Mouse (Mus musculus) skeletal muscle tissue, adult 2 months (tissue): ENCODE measurements around the gene Hist1h2bm.
A peak's percentile ranks its signal among the peaks of the same experiment; 100 is the strongest.
"Not testable (repeated sequence)": the region's sequence is repeated elsewhere in the genome, so short reads cannot be mapped to it uniquely, and the experiment has no call there.

ENCODE experiments used
- DNase-seq: peaks from one replicate; pipeline ENCODE4 v3.0.0-alpha.2; 2012; ENCODE audit warnings: low read depth, low spot score

Hist1h2bm gene

GRCm38 (mm10) chr13:21721757-21722372, at the start of gene Hist1h2bm:
Gene Hist1h2bm (plus strand): TSS chr13:21722044.
- peak; percentile 83 for DNase-seq

DNA sequence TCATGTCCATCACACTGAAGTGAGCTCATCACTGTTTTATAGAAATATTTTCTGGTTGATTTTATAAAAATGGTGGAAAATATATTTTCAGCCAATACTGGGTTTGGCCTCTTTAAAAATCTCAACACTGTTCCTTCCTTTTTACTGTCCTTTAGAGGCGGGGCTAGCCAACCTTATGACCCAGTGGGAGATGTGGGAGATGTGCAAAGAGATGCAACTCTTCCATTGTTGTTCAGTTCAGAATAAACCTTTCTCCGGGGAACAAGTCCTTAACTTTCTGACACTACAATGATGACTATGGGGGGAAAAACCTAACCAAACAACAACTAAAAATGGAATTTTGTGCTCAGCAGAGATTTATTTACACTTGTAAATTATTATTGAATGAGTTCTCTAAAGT, 44.5 kb upstream of the Hist1h2bm start, which contains the start of gene Olfr1360:
Gene Olfr1360, minus strand, starts transcription at position 101 of the 400 bp plus-strand sequence.
- no peak for DNase-seq

DNA sequence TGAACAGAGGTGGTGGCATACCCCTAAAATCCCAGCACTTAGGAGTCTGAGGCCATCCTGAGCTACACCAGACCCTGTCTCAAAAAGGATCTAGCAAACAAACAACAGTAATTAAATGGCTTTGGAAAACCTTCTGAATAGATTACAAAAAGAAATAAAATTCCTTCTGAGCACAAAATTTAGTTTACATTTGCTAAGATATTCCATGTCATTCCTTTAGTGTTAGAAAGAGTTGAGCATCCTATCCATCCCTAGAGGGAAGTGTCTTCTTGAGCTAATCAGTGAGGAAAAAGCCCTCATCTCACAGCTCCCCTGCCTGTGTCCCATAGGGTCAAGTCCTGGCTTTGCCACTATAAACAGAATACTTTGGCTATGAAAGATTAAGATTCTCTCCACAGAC, 24.0 kb upstream of the Hist1h2bm start, which contains the start of gene Olfr1359:
Gene Olfr1359, plus strand, starts transcription at position 301 of the 400 bp plus-strand sequence.
- no peak for DNase-seq

- no peak for DNase-seq
These were observed 15.2 kb upstream of the Hist1h2bm start for GRCm38 (mm10) chr13:21706669-21707068.

DNA sequence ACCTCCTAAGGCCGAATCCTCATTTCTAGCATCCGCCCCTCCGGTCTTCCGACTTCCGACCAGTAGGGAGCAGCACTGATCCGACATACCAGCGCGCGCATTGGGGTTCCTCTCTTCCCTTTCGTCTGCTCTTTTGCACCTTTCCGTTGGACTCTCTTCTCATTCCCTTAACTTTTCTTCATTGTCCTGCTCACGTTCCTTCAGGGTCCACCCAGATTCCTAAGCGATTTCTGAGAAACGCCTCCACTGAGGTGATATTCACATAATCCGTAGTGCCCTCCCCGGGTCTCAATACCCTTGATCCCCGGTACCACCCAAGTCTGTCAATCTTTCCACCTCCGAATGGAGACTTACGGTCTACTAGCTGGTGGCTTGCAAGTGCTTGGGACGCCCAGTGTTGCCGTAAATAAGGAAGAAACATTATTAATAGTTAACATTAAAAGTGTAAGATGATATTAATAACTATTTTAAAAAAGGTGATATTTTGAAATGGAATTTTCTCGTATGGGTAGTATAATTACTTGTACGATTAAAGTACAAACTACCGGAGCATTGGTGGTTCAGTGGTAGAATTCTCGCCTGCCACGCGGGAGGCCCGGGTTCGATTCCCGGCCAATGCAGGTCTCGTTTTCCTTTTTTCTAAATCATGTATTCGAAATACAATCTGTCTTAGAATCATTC, 11.7 kb upstream of the Hist1h2bm start:
- peak; percentile 74 for DNase-seq

DNA sequence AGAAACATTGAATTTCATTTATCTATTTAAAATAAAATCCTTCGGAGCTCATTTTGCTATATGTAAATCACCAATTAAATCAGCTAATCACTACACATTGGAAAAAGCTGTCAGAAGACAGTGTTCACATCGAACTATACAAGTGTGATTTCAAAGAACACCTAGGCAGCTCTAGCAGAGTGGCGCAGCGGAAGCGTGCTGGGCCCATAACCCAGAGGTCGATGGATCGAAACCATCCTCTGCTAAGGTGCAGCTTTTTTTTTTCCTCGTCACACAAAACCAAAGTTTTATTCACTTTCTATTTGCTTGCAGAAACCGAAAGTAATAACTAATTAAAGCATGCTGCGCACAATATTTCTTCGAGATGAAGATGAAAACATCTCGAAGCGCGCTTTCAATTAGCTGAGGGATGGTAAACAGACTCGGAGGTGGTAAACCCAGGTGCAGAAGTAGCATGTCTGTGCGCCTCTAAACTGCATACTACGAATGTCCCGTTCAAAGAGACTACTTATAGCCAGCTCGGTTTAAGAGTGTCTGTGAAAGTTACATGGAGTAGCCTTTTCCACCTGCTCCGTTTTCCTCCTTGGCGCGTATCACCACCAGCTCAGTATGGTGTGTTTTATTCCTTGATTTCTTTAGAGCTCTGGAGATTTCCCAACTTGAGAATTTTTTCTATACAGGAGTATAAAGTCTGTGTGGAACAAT, 10.9 kb upstream of the Hist1h2bm start:
- peak; percentile 68 for DNase-seq

DNA sequence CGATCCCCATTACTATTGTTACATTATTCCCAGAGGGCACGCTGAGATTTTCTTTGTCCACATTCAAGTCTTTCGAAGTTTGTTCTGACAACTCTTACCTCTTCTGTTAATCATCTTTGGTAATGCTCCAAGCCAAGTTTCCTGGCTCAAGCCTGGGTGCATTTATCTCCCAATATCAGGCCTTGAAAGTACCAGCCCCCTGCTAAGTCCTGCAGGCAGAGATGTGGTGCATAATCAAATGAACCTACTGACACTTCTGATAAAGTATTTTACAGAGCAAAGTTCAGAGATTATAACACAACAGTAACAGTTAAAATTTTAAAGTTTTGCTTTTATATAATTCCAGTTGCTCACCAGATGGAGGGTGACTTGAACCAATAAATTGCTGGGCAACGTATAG, 10.1 kb upstream of the Hist1h2bm start:
- no peak for DNase-seq

DNA sequence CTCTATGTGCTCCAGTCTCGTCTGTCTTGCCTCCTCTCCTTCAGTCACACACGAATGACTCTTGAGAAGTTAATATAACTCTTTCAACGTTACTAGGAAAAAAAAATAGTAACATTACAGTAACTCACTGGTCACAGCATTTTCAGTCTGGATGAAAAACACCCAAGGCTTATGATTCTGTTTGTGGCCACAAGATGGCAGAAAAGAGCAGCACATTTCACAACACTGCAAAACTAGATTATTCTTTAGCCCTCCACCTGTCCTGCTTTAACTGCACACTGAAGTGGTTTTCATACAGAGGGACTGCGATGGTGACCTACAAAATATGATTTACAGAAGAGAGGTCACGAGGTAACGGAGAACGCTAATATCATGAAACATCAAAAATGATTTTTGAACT, 7.1 kb upstream of the Hist1h2bm start:
- peak; percentile 27 for DNase-seq

GRCm38 (mm10) chr13:21715131-21715863, 6.5 kb upstream of the Hist1h2bm start:
- DNase-seq: no peak

DNA sequence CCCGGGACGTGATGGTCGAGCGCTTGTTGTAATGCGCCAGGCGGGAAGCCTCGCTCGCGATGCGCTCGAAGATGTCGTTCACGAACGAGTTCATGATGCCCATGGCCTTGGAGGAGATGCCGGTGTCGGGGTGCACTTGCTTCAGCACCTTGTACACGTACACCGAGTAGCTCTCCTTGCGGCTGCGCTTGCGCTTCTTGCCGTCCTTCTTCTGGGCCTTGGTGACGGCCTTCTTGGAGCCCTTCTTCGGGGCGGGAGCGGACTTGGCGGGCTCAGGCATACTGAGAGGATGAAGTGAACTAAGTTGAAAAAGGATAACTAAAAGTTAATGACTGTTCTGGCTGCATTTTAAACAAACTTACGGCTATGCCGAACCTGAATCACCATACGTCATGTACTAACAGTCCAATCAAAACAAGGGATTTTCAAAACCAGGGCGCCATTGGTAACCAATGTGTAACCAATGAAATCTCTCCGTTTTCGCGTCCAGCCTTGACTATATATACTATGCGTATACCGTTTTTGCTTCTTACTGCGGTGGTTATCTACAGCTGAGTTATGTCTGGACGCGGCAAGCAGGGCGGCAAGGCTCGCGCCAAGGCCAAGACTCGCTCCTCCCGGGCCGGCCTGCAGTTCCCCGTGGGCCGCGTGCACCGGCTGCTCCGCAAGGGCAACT, 5.8 kb upstream of the Hist1h2bm start, which contains the start of the genes Hist1h2bl and Hist1h2ai:
Gene Hist1h2bl, minus strand, starts transcription at position 280 of the 676 bp plus-strand sequence.
Gene Hist1h2ai, plus strand, starts transcription at position 559 of the 676 bp plus-strand sequence.
- peak; percentile 86 for DNase-seq

- not testable (repeated sequence) for DNase-seq
These were observed 5.1 kb upstream of the Hist1h2bm start for GRCm38 (mm10) chr13:21716540-21717391.

- peak; percentile 71 for DNase-seq
These were observed 4.2 kb upstream of the Hist1h2bm start, which contains the start of gene Hist1h3h for GRCm38 (mm10) chr13:21717397-21718357. Gene Hist1h3h (plus strand): TSS chr13:21717659.

DNA sequence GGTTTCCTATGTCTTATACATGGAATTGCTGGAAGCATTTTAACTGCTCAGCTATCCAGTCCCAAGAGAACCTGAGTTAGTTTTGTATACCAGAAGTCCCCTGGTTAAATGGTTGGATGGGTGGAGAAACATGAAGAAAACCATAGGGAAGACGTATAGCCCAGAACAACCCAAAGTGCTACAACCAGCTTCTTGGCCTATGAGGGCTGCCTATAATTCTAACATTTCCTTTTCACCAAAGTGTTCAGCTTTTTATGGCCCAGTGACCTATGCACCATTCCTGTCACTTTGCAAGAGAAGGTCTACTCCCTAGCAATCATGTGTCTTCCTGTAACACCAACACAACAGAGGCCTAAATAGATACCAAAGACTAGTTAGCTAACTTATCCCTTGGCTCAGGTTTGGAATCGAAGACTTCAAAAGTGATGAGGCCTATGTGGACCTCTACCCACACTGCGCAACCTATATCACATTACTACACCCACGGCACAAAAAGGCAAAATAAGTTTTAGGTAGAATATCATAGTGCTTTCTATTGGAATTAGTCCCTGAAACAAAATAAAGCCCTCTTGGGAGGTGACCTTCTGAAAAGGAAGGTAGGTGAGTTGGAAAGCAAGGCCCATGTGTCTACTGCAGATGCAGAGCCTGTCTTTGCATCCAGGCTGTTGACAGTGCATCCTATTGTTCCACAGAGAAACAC, 3.3 kb upstream of the Hist1h2bm start:
- DNase-seq: no peak

- DNase-seq: not testable (repeated sequence)
These were observed 612 bp upstream of the Hist1h2bm start for GRCm38 (mm10) chr13:21721107-21721756.

DNA sequence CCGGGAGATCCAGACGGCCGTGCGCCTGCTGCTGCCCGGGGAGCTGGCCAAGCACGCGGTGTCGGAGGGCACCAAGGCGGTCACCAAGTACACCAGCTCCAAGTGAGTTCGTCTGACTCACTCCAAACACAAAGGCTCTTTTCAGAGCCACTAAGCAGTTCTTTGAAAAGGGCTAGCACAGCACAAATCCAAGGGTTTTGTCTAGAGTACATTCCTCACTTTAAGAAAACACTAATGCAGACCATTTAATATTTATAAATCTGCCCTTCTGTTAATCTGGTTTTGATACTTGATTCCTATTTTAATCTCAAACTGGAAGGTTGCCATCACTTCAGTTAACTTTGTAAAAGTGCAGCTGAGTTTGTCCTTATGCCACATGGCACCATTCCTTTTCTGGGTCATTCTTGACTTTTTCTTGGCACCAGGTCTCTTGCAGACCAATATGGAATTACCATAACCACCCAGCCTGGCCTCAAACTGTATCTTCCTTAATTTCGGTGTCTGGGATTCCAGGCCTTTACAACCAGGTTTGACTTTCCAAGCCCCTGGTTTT, 605 bp downstream of the Hist1h2bm start:
- no peak for DNase-seq

DNA sequence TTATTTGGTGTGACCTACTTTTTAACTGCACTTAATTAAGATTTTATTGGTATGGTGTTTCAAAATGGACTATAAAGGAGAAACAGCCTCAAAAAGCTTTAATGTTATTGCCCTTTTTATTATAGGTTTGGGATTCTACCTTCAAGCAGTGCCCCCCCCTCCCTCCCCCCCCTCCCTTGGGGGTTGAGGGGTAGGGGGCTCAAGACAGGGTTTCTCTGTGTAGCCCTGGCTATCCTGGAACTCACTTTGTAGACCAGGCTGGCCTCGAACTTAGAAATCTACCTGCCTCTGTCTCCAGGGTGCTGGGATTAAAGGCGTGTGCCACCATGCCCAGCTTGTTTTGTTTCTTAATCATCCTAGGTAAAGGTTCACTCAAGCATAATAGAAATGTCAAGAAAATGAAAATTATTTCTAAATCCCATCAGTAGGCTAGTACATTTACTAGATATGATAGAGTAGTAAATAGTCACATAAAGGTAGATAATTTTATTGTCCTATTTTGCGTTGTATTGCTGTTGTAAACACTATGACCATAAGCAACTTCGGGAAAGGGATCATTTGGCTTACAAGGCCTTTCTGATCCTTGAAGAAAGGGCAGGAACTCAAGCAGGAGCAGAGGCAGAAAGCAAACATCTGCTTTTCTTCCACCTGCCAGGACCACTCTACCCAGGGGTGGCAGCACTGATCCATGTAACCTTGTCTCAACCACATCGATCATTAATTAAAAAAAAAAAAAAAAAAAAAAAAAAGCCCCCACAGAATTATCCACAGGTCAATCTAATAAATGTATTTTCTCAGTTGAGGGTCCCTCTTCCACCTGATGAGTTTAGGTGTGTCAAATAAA, 1.4 kb downstream of the Hist1h2bm start:
- DNase-seq: no peak
